Mouse (Mus musculus) frontal cortex, postnatal 14 days (tissue): ENCODE measurements around the gene Dennd5a.

Experiments
- DNase-seq, 2 experiments: peaks; one replicate each; pipeline ENCODE4 v3.0.0; 2022; ENCODE audit warnings: low spot score in 2 of 2

The Dennd5a gene

GRCm38 (mm10) chr7:109882574-109882973 lies 77.7 kb downstream of the Dennd5a start:
- no peak for DNase-seq

GRCm38 (mm10) chr7:109881561-109882099 lies 78.6 kb downstream of the Dennd5a start:
- no peak for DNase-seq

GRCm38 (mm10) chr7:109879158-109879557 lies 81.1 kb downstream of the Dennd5a start:
- DNase-seq, result no peak

- no peak for DNase-seq
Observed at GRCm38 (mm10) chr7:109876085-109876484, 84.2 kb downstream of the Dennd5a start.

- DNase-seq, result no peak
Observed at GRCm38 (mm10) chr7:109875598-109875997, 84.7 kb downstream of the Dennd5a start.

GRCm38 (mm10) chr7:109875033-109875432 lies 85.2 kb downstream of the Dennd5a start:
- DNase-seq, result no peak

GRCm38 (mm10) chr7:109873170-109873569 lies 87.1 kb downstream of the Dennd5a start:
- DNase-seq, result no peak

GRCm38 (mm10) chr7:109871232-109871631 lies 89.0 kb downstream of the Dennd5a start:
- DNase-seq, result no peak

- no peak for DNase-seq
Observed at GRCm38 (mm10) chr7:109868498-109868897, 91.8 kb downstream of the Dennd5a start.

GRCm38 (mm10) chr7:109866643-109867042 lies 93.6 kb downstream of the Dennd5a start:
- DNase-seq, result no peak

GRCm38 (mm10) chr7:109865370-109866229 lies 94.7 kb downstream of the Dennd5a start, which contains the start of gene Scube2:
Gene Scube2 (minus strand): TSS chr7:109865679.
- no peak for DNase-seq

GRCm38 (mm10) chr7:109863561-109863960 lies 96.7 kb downstream of the Dennd5a start:
- DNase-seq, result no peak

- no peak for DNase-seq
Observed at GRCm38 (mm10) chr7:109860162-109860561, 100.1 kb downstream of the Dennd5a start.

- DNase-seq, result no peak
Observed at GRCm38 (mm10) chr7:109859354-109859753, 100.9 kb downstream of the Dennd5a start.

GRCm38 (mm10) chr7:109852752-109853212 lies 107.5 kb downstream of the Dennd5a start:
- DNase-seq, result no peak

- DNase-seq, result no peak
Observed at GRCm38 (mm10) chr7:109852017-109852416, 108.3 kb downstream of the Dennd5a start.

GRCm38 (mm10) chr7:109850531-109850930 lies 109.7 kb downstream of the Dennd5a start:
- no peak for DNase-seq

GRCm38 (mm10) chr7:109849750-109850434 lies 110.4 kb downstream of the Dennd5a start:
- no peak for DNase-seq

- no peak for DNase-seq
Observed at GRCm38 (mm10) chr7:109848867-109849733, 111.2 kb downstream of the Dennd5a start.

- no peak for DNase-seq
Observed at GRCm38 (mm10) chr7:109844100-109844499, 116.2 kb downstream of the Dennd5a start.
